Mouse (Mus musculus) kidney, adult 2 months (tissue): ENCODE data around the gene Zfpm1.

Experiments
- CTCF ChIP-seq: fragments of 200-500 bp; conservative IDR thresholded peaks from 2 replicates; pipeline ENCODE4 v1.5.1; 2011; ENCODE audit warnings: low read depth, mild to moderate bottlenecking, control low read depth, low read length, moderate library complexity, mixed read lengths; ENCODE audit not compliant: insufficient read depth, insufficient read length
- POLR2A ChIP-seq: fragments of 200-500 bp; IDR thresholded peaks from one replicate; pipeline ENCODE4 v1.6.1; 2011; ENCODE audit warnings: low read depth, low read length, control low read depth

DNA sequence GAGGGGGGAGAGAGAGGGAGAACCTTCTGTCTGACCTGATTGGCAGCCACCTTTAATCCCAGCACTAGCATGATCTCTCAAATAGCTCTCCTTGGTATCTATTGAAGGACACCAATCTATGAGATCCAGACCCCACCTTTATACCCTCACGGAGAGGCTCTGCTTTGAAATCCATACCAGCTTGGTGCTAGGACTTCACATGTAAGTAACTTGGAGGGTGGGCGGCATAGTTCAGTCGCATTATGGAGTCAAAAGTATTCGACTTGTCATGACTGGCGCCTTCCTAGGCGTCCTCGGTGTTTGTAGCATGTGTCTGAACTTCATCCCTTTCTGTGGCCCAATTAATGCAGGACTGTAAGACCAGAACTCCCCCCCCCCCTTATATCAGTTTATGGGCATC, 93.4 kb downstream of the Zfpm1 start:
- no peak for TF ChIP-seq POLR2A
- no peak for TF ChIP-seq CTCF
